Mouse (Mus musculus) testis, adult 10 weeks (tissue): ENCODE measurements around the gene Prl3a1. TPM values are rescaled to one million over a fixed set of nuclear protein-coding genes. Genes with fewer than 3 reads are reported as not detected.

ENCODE experiments used
- polyA plus RNA-seq: library from polyadenylated mRNA; stranded (reverse); fragments of 350-450 nt; fragmentation: Illumina TruSeq; extraction: RNeasy Lipid Tissue Mini Kit (QIAGEN cat#74804); gene quantifications from one replicate; pipeline ENCODE4 v1.2.3, GENCODE M21; 2014; ENCODE audit warnings: low read depth, low replicate concordance

Gene Prl3a1
- polyA plus RNA-seq = not detected

GRCm38 (mm10) chr13:27259136-27259535, at the start of gene Prl3a1:
Prl3a1 (plus strand) TSS chr13:27259436.

GRCm38 (mm10) chr13:27241547-27241946, 17.7 kb upstream of the Prl3a1 start, which contains the start of gene Prl3b1:
Prl3b1 (plus strand) TSS chr13:27241847.

GRCm38 (mm10) chr13:27312334-27313225, 53.3 kb downstream of the Prl3a1 start, which contains the start of gene Prl6a1:
Prl6a1 (plus strand) TSS chr13:27312627.

Other genes with a start within 250 kb of the Prl3a1 start
- not detected for gene Prl, start 201.9 kb upstream of the Prl3a1 start, polyA plus RNA-seq
- gene Prl3d1, start 165.2 kb upstream of the Prl3a1 start, polyA plus RNA-seq = not detected
- not detected for gene Prl3d2, start 137.7 kb upstream of the Prl3a1 start, polyA plus RNA-seq
- gene Prl3d3, start 102.6 kb upstream of the Prl3a1 start, polyA plus RNA-seq = not detected
- gene Prl3c1, start 62.8 kb upstream of the Prl3a1 start, polyA plus RNA-seq = 9.6 TPM
- not detected for gene Prl3b1, start 17.6 kb upstream of the Prl3a1 start, polyA plus RNA-seq
- not detected for gene Prl6a1, start 53.2 kb downstream of the Prl3a1 start, polyA plus RNA-seq
- not detected for gene Prl8a2, start 86.2 kb downstream of the Prl3a1 start, polyA plus RNA-seq
- gene Prl2b1, start 131.4 kb downstream of the Prl3a1 start, polyA plus RNA-seq = not detected
- not detected for gene Prl8a6, start 179.3 kb downstream of the Prl3a1 start, polyA plus RNA-seq